Mouse (Mus musculus): Measurements from ENCODE around the gene Il20.
A peak's percentile ranks its signal among the peaks of the same experiment; 100 is the strongest.

Gene Il20

GRCm38 (mm10) chr1:130911401-130912010, at the start of gene Il20:
TSS of gene Il20 (minus strand) at chr1:130911451.
- DNase-seq (ENCODE audit: low read depth): no peak

- no peak for DNase-seq (ENCODE audit: low read depth)
Observed at GRCm38 (mm10) chr1:130946920-130947319, 35.7 kb upstream of the Il20 start.

- no peak for DNase-seq (ENCODE audit: low read depth)
Observed at GRCm38 (mm10) chr1:130941801-130942200, 30.6 kb upstream of the Il20 start.

- DNase-seq (ENCODE audit: low read depth): no peak
Observed at GRCm38 (mm10) chr1:130940065-130940687, 28.9 kb upstream of the Il20 start, which contains the start of gene Il19. TSS of gene Il19 (minus strand) at chr1:130940115.

GRCm38 (mm10) chr1:130938192-130938591, 26.9 kb upstream of the Il20 start:
- no peak for DNase-seq (ENCODE audit: low read depth)

- DNase-seq (ENCODE audit: low read depth): no peak
Observed at GRCm38 (mm10) chr1:130937170-130937569, 25.9 kb upstream of the Il20 start.

GRCm38 (mm10) chr1:130936351-130936750, 25.1 kb upstream of the Il20 start:
- DNase-seq (ENCODE audit: low read depth): no peak

GRCm38 (mm10) chr1:130926484-130926883, 15.2 kb upstream of the Il20 start:
- DNase-seq (ENCODE audit: low read depth): no peak

GRCm38 (mm10) chr1:130918323-130918980, 7.2 kb upstream of the Il20 start:
- DNase-seq (ENCODE audit: low read depth): no peak

- DNase-seq (ENCODE audit: low read depth): no peak
Observed at GRCm38 (mm10) chr1:130902505-130902904, 8.7 kb downstream of the Il20 start.

- no peak for DNase-seq (ENCODE audit: low read depth)
Observed at GRCm38 (mm10) chr1:130894468-130894867, 16.8 kb downstream of the Il20 start.

- no peak for DNase-seq (ENCODE audit: low read depth)
Observed at GRCm38 (mm10) chr1:130893329-130894040, 17.8 kb downstream of the Il20 start.

GRCm38 (mm10) chr1:130892446-130892845, 18.8 kb downstream of the Il20 start:
- no peak for DNase-seq (ENCODE audit: low read depth)

GRCm38 (mm10) chr1:130887354-130887753, 23.9 kb downstream of the Il20 start, which contains the start of gene Il24:
TSS of gene Il24 (minus strand) at chr1:130887454.
- DNase-seq (ENCODE audit: low read depth): no peak

- DNase-seq (ENCODE audit: low read depth): no peak
Observed at GRCm38 (mm10) chr1:130883146-130883545, 28.1 kb downstream of the Il20 start.

GRCm38 (mm10) chr1:130879927-130880326, 31.3 kb downstream of the Il20 start:
- DNase-seq (ENCODE audit: low read depth): no peak

GRCm38 (mm10) chr1:130877889-130878614, 33.2 kb downstream of the Il20 start:
- no peak for DNase-seq (ENCODE audit: low read depth)

GRCm38 (mm10) chr1:130876931-130877509, 34.2 kb downstream of the Il20 start:
- DNase-seq (ENCODE audit: low read depth): peak; percentile 63

- no peak for DNase-seq (ENCODE audit: low read depth)
Observed at GRCm38 (mm10) chr1:130875910-130876309, 35.3 kb downstream of the Il20 start.

- no peak for DNase-seq (ENCODE audit: low read depth)
Observed at GRCm38 (mm10) chr1:130875139-130875538, 36.1 kb downstream of the Il20 start.

- DNase-seq (ENCODE audit: low read depth): no peak
Observed at GRCm38 (mm10) chr1:130872912-130873311, 38.3 kb downstream of the Il20 start.
